Mouse (Mus musculus) small intestine, adult 2 months (tissue): ENCODE data around the gene Bcar1. TPM values are rescaled to one million over a fixed set of nuclear protein-coding genes. Genes with fewer than 3 reads are reported as not detected.

Experiments
- H3K27ac ChIP-seq: fragments of 200-500 bp; 2 replicates; pipeline ENCODE4 v1.5.1; 2012; ENCODE audit warnings: low read depth, low read length, control low read depth, inconsistent platforms; ENCODE audit not compliant: insufficient read depth
- H3K27me3 ChIP-seq: fragments of 200-500 bp; 2 replicates; pipeline ENCODE4 v1.6.1; 2012; ENCODE audit warnings: mild to moderate bottlenecking, moderate library complexity, low read length, inconsistent platforms; ENCODE audit not compliant: control insufficient read depth, insufficient read depth
- H3K36me3 ChIP-seq: fragments of 200-500 bp; 2 replicates; pipeline ENCODE4 v1.6.1; 2012; ENCODE audit warnings: mild to moderate bottlenecking, low read length, control low read depth, inconsistent platforms; ENCODE audit not compliant: control insufficient read depth, insufficient read depth
- H3K4me1 ChIP-seq: fragments of 200-500 bp; 2 replicates; pipeline ENCODE4 v1.6.1; 2012; ENCODE audit warnings: low read length, inconsistent platforms, mixed read lengths; ENCODE audit not compliant: control insufficient read depth, insufficient read depth, insufficient read length
- H3K4me3 ChIP-seq: fragments of 200-500 bp; 2 replicates; pipeline ENCODE4 v1.5.1; 2012; ENCODE audit warnings: low read depth, mild to moderate bottlenecking, control low read depth, inconsistent platforms, low read length, moderate library complexity
- CTCF ChIP-seq: fragments of 200-500 bp; IDR thresholded peaks from 2 replicates; pipeline ENCODE4 v1.5.1; 2012; ENCODE audit warnings: low read depth, mild to moderate bottlenecking, control low read depth, inconsistent platforms, low read length, moderate library complexity, mixed read lengths; ENCODE audit not compliant: insufficient replicate concordance, insufficient read length; ENCODE audit errors: extremely low read depth
- POLR2A ChIP-seq: fragments of 200-500 bp; IDR thresholded peaks from 2 replicates; pipeline ENCODE4 v1.6.1; 2012; ENCODE audit warnings: low read depth, mild to moderate bottlenecking, control low read depth, inconsistent platforms, low read length, moderate library complexity
- WGBS: fragments of 180-500 bp; shearing (Covaris S2); methylation state at CpG from one replicate; pipeline ENCODE4 v1.1.7; 2018; 5-methylcytosine and 5-hydroxymethylcytosine counted together
- polyA plus RNA-seq: library from polyadenylated mRNA; depleted of rRNA; stranded (reverse); fragments of >200 nt; gene quantifications from 2 replicates; pipeline ENCODE4 v1.2.3, GENCODE M21; 2012; rRNA removed

The Bcar1 gene
- polyA plus RNA-seq, 1 experiment = 251 TPM

- Histone ChIP-seq H3K27me3 (no peaks in the 10 kb centered on the region), H3K27ac (no peak overlapping the region), H3K4me1 (no peaks in the 10 kb centered on the region), H3K36me3 (no peaks in the 10 kb centered on the region), H3K4me3 (no peak overlapping the region)
- 12% methylated on average over 3 of the region's 3 CpGs for WGBS
- TF ChIP-seq POLR2A (no peak), CTCF (peak; percentile 47; the same call in 1 of the 2 replicates)
Measured at GRCm38 (mm10) chr8:111678111-111678510, 65.5 kb downstream of the Bcar1 start.

- H3K36me3 ChIP-seq = no peaks in the 10 kb centered on the region
- TF ChIP-seq CTCF (peak; percentile 54; the same call in 1 of the 2 replicates), POLR2A (no peak)
- H3K4me3 ChIP-seq = no peak overlapping the region
- no peaks in the 10 kb centered on the region for H3K4me1 ChIP-seq
- H3K27me3 ChIP-seq = no peaks in the 10 kb centered on the region
- WGBS = 80% methylated on average over 8 of the region's 8 CpGs
- no peak overlapping the region for H3K27ac ChIP-seq
Measured at GRCm38 (mm10) chr8:111676237-111676636, 67.4 kb downstream of the Bcar1 start.

- H3K27me3 ChIP-seq = no peaks in the 10 kb centered on the region
- H3K27ac ChIP-seq = no peak overlapping the region
- H3K36me3 ChIP-seq = peaks cover 11% of the 10 kb centered on the region
- H3K4me1 ChIP-seq = no peaks in the 10 kb centered on the region
- no peak overlapping the region for H3K4me3 ChIP-seq
- TF ChIP-seq POLR2A (no peak), CTCF (no peak)
- 84% methylated on average over 2 of the region's 2 CpGs for WGBS
Measured at GRCm38 (mm10) chr8:111666751-111667150, 76.9 kb downstream of the Bcar1 start.

- no peak overlapping the region for H3K4me3 ChIP-seq
- no peaks in the 10 kb centered on the region for H3K27me3 ChIP-seq
- peaks cover 8% of the 10 kb centered on the region; the same call in 1 of the 2 replicates for H3K4me1 ChIP-seq
- no peak for TF ChIP-seq POLR2A
- TF ChIP-seq CTCF = peak; percentile 74; the same call in 1 of the 2 replicates
- H3K36me3 ChIP-seq = no peaks in the 10 kb centered on the region
- H3K27ac ChIP-seq = no peak overlapping the region
- WGBS = 92% methylated on average over 3 of the region's 3 CpGs
Measured at GRCm38 (mm10) chr8:111662473-111662872, 81.1 kb downstream of the Bcar1 start.

Other genes with a start within 250 kb of the Bcar1 start
- gene Wdr59, start 221.7 kb downstream of the Bcar1 start, polyA plus RNA-seq = 2.1 and 2.2 TPM in 2 replicates
- gene Znrf1, start 207.7 kb downstream of the Bcar1 start, polyA plus RNA-seq = 18.7 and 25.7 TPM in 2 replicates
- 2.8 and 8.4 TPM in 2 replicates for gene Ldhd, start 113.4 kb downstream of the Bcar1 start, polyA plus RNA-seq
- gene Zfp1, start 100.4 kb downstream of the Bcar1 start, polyA plus RNA-seq = 1.3 and 1.6 TPM in 2 replicates
- gene Ctrb1, start 52.8 kb downstream of the Bcar1 start, polyA plus RNA-seq = 138 and 67,254 TPM in 2 replicates
- 0.20 and 0.25 TPM in 2 replicates for gene Cfdp1, start 110.5 kb upstream of the Bcar1 start, polyA plus RNA-seq
- gene Tmem170, start 132.9 kb upstream of the Bcar1 start, polyA plus RNA-seq = 4.2 and 11.0 TPM in 2 replicates
- 0.09 and 0.15 TPM in 2 replicates for gene Chst5, start 166.6 kb upstream of the Bcar1 start, polyA plus RNA-seq
- 0.89 and 1.5 TPM in 2 replicates for gene Tmem231, start 190.1 kb upstream of the Bcar1 start, polyA plus RNA-seq
- gene Gabarapl2, start 196.9 kb upstream of the Bcar1 start, polyA plus RNA-seq = 10.2 and 14.1 TPM in 2 replicates
- 0.60 and 0.91 TPM in 2 replicates for gene Adat1, start 248.5 kb upstream of the Bcar1 start, polyA plus RNA-seq